Mouse (Mus musculus) gastrocnemius, postnatal 25 days (tissue): ENCODE measurements around the gene Msh4. TPM values are rescaled to one million over a fixed set of nuclear protein-coding genes. Genes with fewer than 3 reads are reported as not detected.
A peak's percentile ranks its signal among the peaks of the same experiment; 100 is the strongest.
"Not testable (repeated sequence)": the region's sequence is repeated elsewhere in the genome, so short reads cannot be mapped to it uniquely, and the experiment has no call there.

Experiments used
- DNase-seq: peaks from one replicate; pipeline ENCODE4 v3.0.0; 2022
- total RNA-seq, 2 experiments: library from RNA; stranded (reverse); gene quantifications; 1 replicate in 1 of 2; 2 replicates in 1 of 2; pipeline ENCODE4 v1.2.3; 2021

Msh4 gene
- total RNA-seq, 2 experiments from 2014 or later: not detected

GRCm38 (mm10) chr3:153849368-153850015 lies 56.4 kb downstream of the Msh4 start:
- no peak for DNase-seq

- DNase-seq: no peak
Observed at GRCm38 (mm10) chr3:153847207-153847733, 58.7 kb downstream of the Msh4 start.

- no peak for DNase-seq
Observed at GRCm38 (mm10) chr3:153846109-153846508, 59.8 kb downstream of the Msh4 start.

- no peak for DNase-seq
Observed at GRCm38 (mm10) chr3:153845500-153845899, 60.4 kb downstream of the Msh4 start.

- DNase-seq: no peak
Observed at GRCm38 (mm10) chr3:153844757-153845156, 61.2 kb downstream of the Msh4 start.

- DNase-seq: no peak
Observed at GRCm38 (mm10) chr3:153844030-153844429, 61.9 kb downstream of the Msh4 start, which contains the start of gene Asb17. Gene Asb17, plus strand, starts transcription at chr3:153844209.

GRCm38 (mm10) chr3:153837593-153837992 lies 68.3 kb downstream of the Msh4 start:
- DNase-seq: no peak

- no peak for DNase-seq
Observed at GRCm38 (mm10) chr3:153836316-153836715, 69.6 kb downstream of the Msh4 start.

GRCm38 (mm10) chr3:153835455-153836086 lies 70.4 kb downstream of the Msh4 start:
- peak; percentile 39 for DNase-seq

- DNase-seq: no peak
Observed at GRCm38 (mm10) chr3:153834071-153834470, 71.9 kb downstream of the Msh4 start.

GRCm38 (mm10) chr3:153832654-153832945 lies 73.3 kb downstream of the Msh4 start:
- no peak for DNase-seq

GRCm38 (mm10) chr3:153831873-153832653 lies 73.9 kb downstream of the Msh4 start:
- DNase-seq: no peak

- no peak for DNase-seq
Observed at GRCm38 (mm10) chr3:153831014-153831872, 74.7 kb downstream of the Msh4 start.

- not testable (repeated sequence) for DNase-seq
Observed at GRCm38 (mm10) chr3:153829788-153830187, 76.2 kb downstream of the Msh4 start.

- DNase-seq: no peak
Observed at GRCm38 (mm10) chr3:153826616-153827015, 79.3 kb downstream of the Msh4 start.

GRCm38 (mm10) chr3:153825197-153825596 lies 80.7 kb downstream of the Msh4 start:
- DNase-seq: no peak

- DNase-seq: no peak
Observed at GRCm38 (mm10) chr3:153823671-153824515, 82.0 kb downstream of the Msh4 start.

GRCm38 (mm10) chr3:153819438-153819837 lies 86.5 kb downstream of the Msh4 start:
- DNase-seq: no peak

GRCm38 (mm10) chr3:153818723-153819122 lies 87.2 kb downstream of the Msh4 start:
- DNase-seq: no peak

GRCm38 (mm10) chr3:153817376-153817890 lies 88.5 kb downstream of the Msh4 start:
- no peak for DNase-seq

- DNase-seq: no peak
Observed at GRCm38 (mm10) chr3:153814026-153814425, 91.9 kb downstream of the Msh4 start.
